Mouse (Mus musculus): Measurements from ENCODE around the gene Vmn2r115. TPM values are rescaled to one million over a fixed set of nuclear protein-coding genes. Genes with fewer than 3 reads are reported as not detected.
"Not testable (repeated sequence)": the region's sequence is repeated elsewhere in the genome, so short reads cannot be mapped to it uniquely, and the experiment has no call there.

The Vmn2r115 gene
- total RNA-seq (2021): under 1 TPM in 1 of 2 experiments, not detected in 1; 0.04 TPM
- long read RNA-seq, experiment 1: 0 reads
- long read RNA-seq, experiment 2: 0 reads

- intact Hi-C loops (cut with DNase I); DNase-seq (ENCODE audit: low spot score in 2 of 2): not testable (repeated sequence)
Observed at GRCm38 (mm10) chr17:23343441-23343840, at the start of gene Vmn2r115. Gene Vmn2r115, plus strand, starts transcription at chr17:23343741.

- intact Hi-C loops (cut with DNase I): not testable (repeated sequence)
Observed at GRCm38 (mm10) chr17:23312437-23312836, 31.1 kb upstream of the Vmn2r115 start, which contains the start of gene Vmn2r114. Gene Vmn2r114, minus strand, starts transcription at chr17:23312537.

GRCm38 (mm10) chr17:23330657-23331056 is 12.9 kb upstream of the Vmn2r115 start:
- intact Hi-C loops (cut with DNase I): no loop called here
- no peak for DNase-seq (ENCODE audit: low spot score in 2 of 2)

More at GRCm38 (mm10) chr17:23312437-23312836, 31.1 kb upstream of the Vmn2r115 start, which contains the start of gene Vmn2r114:
- DNase-seq (ENCODE audit: low spot score in 2 of 2): not testable (repeated sequence)

- no peak for DNase-seq (ENCODE audit: low spot score in 2 of 2)
- intact Hi-C loops (cut with DNase I): no loop called here
Observed at GRCm38 (mm10) chr17:23351644-23352043, 8.1 kb downstream of the Vmn2r115 start.

- intact Hi-C loops (cut with DNase I); DNase-seq (ENCODE audit: low spot score in 2 of 2): not testable (repeated sequence)
Observed at GRCm38 (mm10) chr17:23384304-23384703, 40.8 kb downstream of the Vmn2r115 start, which contains the start of gene Vmn2r116. Gene Vmn2r116, plus strand, starts transcription at chr17:23384604.

Other genes starting within 250 kb of the Vmn2r115 start
- gene Zfp40, start 150.5 kb upstream of the Vmn2r115 start, total RNA-seq (2021): 10 to 100 TPM; 21.6 to 24.5 TPM
- gene Vmn2r114, start 31.2 kb upstream of the Vmn2r115 start, total RNA-seq (2021): not detected
- gene Vmn2r116, start 40.9 kb downstream of the Vmn2r115 start, total RNA-seq (2021): not detected
- gene Vmn2r117, start 136.0 kb downstream of the Vmn2r115 start, total RNA-seq (2021): not detected
- 1 to 10 TPM; 6.6 to 6.8 TPM for gene Zfp213, start 220.5 kb downstream of the Vmn2r115 start, total RNA-seq (2021)